Mouse (Mus musculus): ENCODE measurements around the gene Parl. TPM values are rescaled to one million over a fixed set of nuclear protein-coding genes. Genes with fewer than 3 reads are reported as not detected.
A peak's percentile ranks its signal among the peaks of the same experiment; 100 is the strongest.

Parl gene
- polyA plus RNA-seq, 1 experiment from 2014 or later: 91.2 TPM

GRCm38 (mm10) chr16:20240468-20241414, 61.4 kb downstream of the Parl start, which contains the start of gene Map6d1:
Gene Map6d1, minus strand, starts transcription at chr16:20241358.
- Histone ChIP-seq H3K27me3 (ENCODE audit: insufficient read depth, low read length) (no peaks in the 10 kb centered on the region; the same call in 1 of the 2 replicates), H3K27ac (ENCODE audit: low read length) (no peak within 1 kb of the TSS), H3K4me1 (ENCODE audit: insufficient read depth, low read length) (no peaks in the 10 kb centered on the region; the same call in none of the 2 replicates), H3K9me3 (ENCODE audit: low read length) (0 out of 2 replicates have a peak, but pooled peaks cover 3% of the 10 kb centered on the region), H3K4me3 (ENCODE audit: low read length) (peak within 1 kb of the TSS; percentile 75), H3K9ac (replicated peaks; ENCODE audit: low read length) (peak within 1 kb of the TSS; percentile 73), H3K4me2 (replicated peaks; ENCODE audit: low read depth, low read length) (peak within 1 kb of the TSS; percentile 97), H3K36me3 (ENCODE audit: insufficient read depth, low read length) (no peaks in the 10 kb centered on the region)
- ATAC-seq (ENCODE audit: low FRiP score, low TSS enrichment): peak; percentile 77
- WGBS: under 1% methylated on average over 88 of the region's 90 CpGs

- H3K27me3 ChIP-seq (ENCODE audit: insufficient read depth, low read length): no peaks in the 10 kb centered on the region; the same call in 1 of the 2 replicates
- H3K36me3 ChIP-seq (ENCODE audit: insufficient read depth, low read length): no peaks in the 10 kb centered on the region
- H3K4me2 ChIP-seq (replicated peaks; ENCODE audit: low read depth, low read length): no peak overlapping the region
- no peak overlapping the region for H3K4me3 ChIP-seq (ENCODE audit: low read length)
- no peaks in the 10 kb centered on the region; the same call in none of the 2 replicates for H3K4me1 ChIP-seq (ENCODE audit: insufficient read depth, low read length)
- no peaks in the 10 kb centered on the region for H3K9me3 ChIP-seq (ENCODE audit: low read length)
- no peak overlapping the region for H3K27ac ChIP-seq (ENCODE audit: low read length)
- H3K9ac ChIP-seq (replicated peaks; ENCODE audit: low read length): no peak overlapping the region
- 83% methylated on average over 4 of the region's 4 CpGs for WGBS
- no peak for ATAC-seq (ENCODE audit: low FRiP score, low TSS enrichment)
Measured at GRCm38 (mm10) chr16:20238646-20239045, 63.5 kb downstream of the Parl start.

GRCm38 (mm10) chr16:20237426-20237825, 64.8 kb downstream of the Parl start:
- Histone ChIP-seq H3K4me2 (replicated peaks; ENCODE audit: low read depth, low read length) (no peak overlapping the region), H3K9me3 (ENCODE audit: low read length) (no peaks in the 10 kb centered on the region), H3K4me3 (ENCODE audit: low read length) (no peak overlapping the region), H3K36me3 (ENCODE audit: insufficient read depth, low read length) (no peaks in the 10 kb centered on the region), H3K27ac (ENCODE audit: low read length) (0 out of 2 replicates have a peak overlapping the region, but pooled peaks have one; percentile 8), H3K27me3 (ENCODE audit: insufficient read depth, low read length) (no peaks in the 10 kb centered on the region; the same call in 1 of the 2 replicates), H3K9ac (replicated peaks; ENCODE audit: low read length) (no peak overlapping the region), H3K4me1 (ENCODE audit: insufficient read depth, low read length) (no peaks in the 10 kb centered on the region; the same call in none of the 2 replicates)
- ATAC-seq (ENCODE audit: low FRiP score, low TSS enrichment): peak; percentile 36; the same call in 1 of the 2 replicates
- WGBS: 67% methylated on average over 4 of the region's 4 CpGs

- H3K27me3 ChIP-seq (ENCODE audit: insufficient read depth, low read length): no peaks in the 10 kb centered on the region
- 44% methylated on average over 4 of the region's 4 CpGs for WGBS
- H3K9ac ChIP-seq (replicated peaks; ENCODE audit: low read length): no peak overlapping the region
- H3K4me2 ChIP-seq (replicated peaks; ENCODE audit: low read depth, low read length): no peak overlapping the region
- H3K4me3 ChIP-seq (ENCODE audit: low read length): no peak overlapping the region
- peaks cover 24% of the 10 kb centered on the region for H3K36me3 ChIP-seq (ENCODE audit: insufficient read depth, low read length)
- H3K9me3 ChIP-seq (ENCODE audit: low read length): no peaks in the 10 kb centered on the region
- H3K4me1 ChIP-seq (ENCODE audit: insufficient read depth, low read length): no peaks in the 10 kb centered on the region; the same call in 1 of the 2 replicates
- ATAC-seq (ENCODE audit: low FRiP score, low TSS enrichment): no peak
- H3K27ac ChIP-seq (ENCODE audit: low read length): no peak overlapping the region
Measured at GRCm38 (mm10) chr16:20234406-20234805, 67.8 kb downstream of the Parl start.

Other genes starting within 250 kb of the Parl start
- gene Klhl24, start 204.8 kb downstream of the Parl start, polyA plus RNA-seq (2015; fragmentation: Nextera tagmentation; extraction: Ambion mirVana): 34.9 and 36.4 TPM in 2 replicates
- 31.5 and 38.7 TPM in 2 replicates for gene Yeats2, start 161.3 kb downstream of the Parl start, polyA plus RNA-seq (2015; fragmentation: Nextera tagmentation; extraction: Ambion mirVana)
- gene Map6d1, start 61.0 kb downstream of the Parl start, polyA plus RNA-seq (2015; fragmentation: Nextera tagmentation; extraction: Ambion mirVana): 0.29 and 0.77 TPM in 2 replicates
- not detected in 2 replicates for gene Cyp2ab1, start 23.0 kb upstream of the Parl start, polyA plus RNA-seq (2015; fragmentation: Nextera tagmentation; extraction: Ambion mirVana)
- gene Abcc5, start 124.0 kb upstream of the Parl start, polyA plus RNA-seq (2015; fragmentation: Nextera tagmentation; extraction: Ambion mirVana): 66.9 and 68.1 TPM in 2 replicates
- 119 and 121 TPM in 2 replicates for gene Eif2b5, start 196.4 kb upstream of the Parl start, polyA plus RNA-seq (2015; fragmentation: Nextera tagmentation; extraction: Ambion mirVana)
- gene Dvl3, start 214.6 kb upstream of the Parl start, polyA plus RNA-seq (2015; fragmentation: Nextera tagmentation; extraction: Ambion mirVana): 20.6 and 31.7 TPM in 2 replicates
- gene Ap2m1, start 233.1 kb upstream of the Parl start, polyA plus RNA-seq (2015; fragmentation: Nextera tagmentation; extraction: Ambion mirVana): 691 and 699 TPM in 2 replicates
- 64.8 and 75.2 TPM in 2 replicates for gene Abcf3, start 246.2 kb upstream of the Parl start, polyA plus RNA-seq (2015; fragmentation: Nextera tagmentation; extraction: Ambion mirVana)

Measured in kidney, embryonic 16.5 days (tissue).